Mouse (Mus musculus) cerebellum, postnatal 36 days (tissue): ENCODE measurements around the gene Bak1.
"Not testable (repeated sequence)": the region's sequence is repeated elsewhere in the genome, so short reads cannot be mapped to it uniquely, and the experiment has no call there.

Source experiments
- DNase-seq, 2 experiments: peaks; one replicate each; pipeline ENCODE4 v3.0.0; 2021 to 2022; ENCODE audit warnings: mixed read lengths in 2 of 2

The Bak1 gene

DNA sequence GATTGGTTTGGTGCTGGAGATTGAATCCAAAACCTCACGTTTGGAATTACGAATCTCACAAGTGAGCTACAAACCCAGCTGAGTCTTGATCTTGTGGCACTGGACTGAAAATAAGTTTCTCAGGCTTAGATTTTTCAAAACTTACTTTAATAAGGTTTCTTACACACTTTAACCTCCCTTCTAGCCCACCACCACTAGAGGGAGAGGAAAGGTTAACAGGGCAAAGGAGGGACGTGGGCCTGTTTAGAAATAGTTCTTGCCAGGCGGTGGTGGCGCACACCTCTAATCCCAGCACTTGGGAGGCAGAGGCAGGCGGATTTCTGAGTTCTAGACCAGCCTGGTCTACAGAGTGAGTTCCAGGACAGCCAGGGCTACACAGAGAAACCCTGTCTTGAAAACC lies 51.5 kb downstream of the Bak1 start:
- not testable (repeated sequence) for DNase-seq

DNA sequence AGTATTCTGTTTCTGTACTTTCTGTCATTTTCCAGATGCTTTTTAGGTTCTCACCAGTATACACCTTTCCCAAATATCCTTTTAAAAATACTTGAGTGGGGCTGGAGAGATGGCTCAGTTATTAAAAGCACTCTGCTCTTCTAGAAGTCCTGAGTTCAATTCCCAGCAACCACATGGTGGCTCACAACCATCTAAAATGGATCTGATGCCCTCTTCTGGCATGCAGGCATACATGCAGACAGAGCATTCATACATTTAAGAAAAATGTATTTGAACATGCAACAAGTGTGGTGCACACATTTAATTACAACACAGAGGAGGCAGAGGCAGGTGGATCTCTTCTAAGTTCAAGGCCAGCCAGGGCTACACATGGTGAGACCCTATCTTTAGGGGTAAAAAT lies 53.4 kb downstream of the Bak1 start:
- DNase-seq: no peak

DNA sequence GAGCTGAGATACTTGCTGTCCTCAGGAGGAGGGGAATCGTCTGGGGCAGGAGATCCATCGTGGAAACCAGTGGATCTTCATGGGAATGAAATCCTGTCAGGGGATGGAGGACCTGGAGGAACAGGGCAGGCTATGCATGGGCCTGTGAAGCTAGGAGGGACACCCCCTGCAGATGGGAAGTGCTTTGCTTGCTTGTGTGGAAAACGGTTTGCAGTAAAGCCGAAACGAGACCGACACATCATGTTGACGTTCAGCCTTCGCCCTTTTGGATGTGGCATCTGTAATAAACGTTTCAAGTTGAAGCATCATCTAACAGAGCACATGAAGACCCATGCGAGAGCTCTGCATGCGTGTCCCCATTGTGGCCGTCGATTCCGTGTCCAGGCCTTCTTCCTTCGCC lies 54.3 kb downstream of the Bak1 start:
- DNase-seq: no peak

DNA sequence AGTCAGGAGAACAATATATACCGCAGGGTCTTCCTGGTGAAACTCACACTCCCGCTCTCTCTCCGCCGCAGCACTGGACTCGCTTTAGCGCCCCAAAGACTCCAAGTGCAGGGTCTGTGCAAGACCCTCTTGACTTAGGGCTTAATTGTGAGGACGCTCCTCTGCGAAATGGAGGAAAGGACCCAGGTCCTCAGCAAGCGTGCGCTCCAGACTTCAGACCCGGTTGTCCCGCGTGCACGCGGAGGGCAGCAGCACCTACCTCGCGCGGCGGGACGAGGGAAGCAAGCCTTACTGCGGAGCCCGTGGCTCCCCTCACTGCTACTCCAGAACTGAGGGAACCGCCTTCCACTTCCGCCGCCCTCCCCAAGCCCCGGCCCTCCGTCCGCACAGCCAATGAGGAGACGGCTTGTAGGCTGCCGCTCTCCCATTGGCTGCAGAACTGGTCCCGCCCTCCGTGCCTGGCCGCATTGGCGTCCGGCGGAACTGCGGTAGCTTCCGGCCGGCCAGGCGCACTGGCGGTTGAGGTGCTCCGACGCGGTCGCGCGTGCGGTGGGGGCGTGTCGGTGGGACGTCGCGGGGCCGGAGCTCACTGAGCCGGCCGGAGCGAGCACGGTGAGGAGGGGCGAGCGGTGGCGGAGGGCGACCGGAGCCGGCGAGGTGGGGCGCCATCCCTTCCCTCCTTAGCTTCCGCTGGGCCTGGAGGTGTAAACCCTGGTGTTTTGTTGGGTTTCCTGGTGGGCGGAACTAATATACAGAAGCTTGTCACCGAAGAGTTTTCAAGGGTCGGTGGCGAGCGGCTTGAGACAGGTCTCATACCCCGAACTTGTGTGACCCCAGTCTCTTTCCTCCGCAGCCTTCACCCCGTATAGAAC lies 55.9 kb downstream of the Bak1 start, which contains the start of gene Zbtb9:
Gene Zbtb9 (plus strand): TSS at position 465 of the 872 bp plus-strand sequence.
- peak; percentile 93 to 97 for DNase-seq

DNA sequence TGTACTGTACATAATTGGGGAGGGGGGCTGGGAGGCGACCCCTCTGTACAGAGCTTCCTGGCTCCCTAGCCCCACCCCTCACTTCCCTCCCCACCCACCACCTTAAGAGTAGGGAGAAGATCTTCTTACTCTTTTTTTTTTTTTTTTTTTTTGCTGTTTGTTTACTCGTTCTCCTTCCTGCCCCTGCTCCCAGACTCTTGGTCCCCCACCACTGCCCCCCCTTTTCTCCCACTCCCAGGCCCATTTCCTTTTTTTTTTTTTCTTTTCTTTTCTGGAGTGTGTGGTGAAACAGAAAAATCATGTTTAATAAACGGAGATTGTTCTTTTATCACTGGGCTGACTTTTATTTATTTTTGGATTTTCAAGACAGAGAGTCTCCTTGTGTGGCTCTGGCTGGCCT lies 56.7 kb downstream of the Bak1 start:
- no peak for DNase-seq

DNA sequence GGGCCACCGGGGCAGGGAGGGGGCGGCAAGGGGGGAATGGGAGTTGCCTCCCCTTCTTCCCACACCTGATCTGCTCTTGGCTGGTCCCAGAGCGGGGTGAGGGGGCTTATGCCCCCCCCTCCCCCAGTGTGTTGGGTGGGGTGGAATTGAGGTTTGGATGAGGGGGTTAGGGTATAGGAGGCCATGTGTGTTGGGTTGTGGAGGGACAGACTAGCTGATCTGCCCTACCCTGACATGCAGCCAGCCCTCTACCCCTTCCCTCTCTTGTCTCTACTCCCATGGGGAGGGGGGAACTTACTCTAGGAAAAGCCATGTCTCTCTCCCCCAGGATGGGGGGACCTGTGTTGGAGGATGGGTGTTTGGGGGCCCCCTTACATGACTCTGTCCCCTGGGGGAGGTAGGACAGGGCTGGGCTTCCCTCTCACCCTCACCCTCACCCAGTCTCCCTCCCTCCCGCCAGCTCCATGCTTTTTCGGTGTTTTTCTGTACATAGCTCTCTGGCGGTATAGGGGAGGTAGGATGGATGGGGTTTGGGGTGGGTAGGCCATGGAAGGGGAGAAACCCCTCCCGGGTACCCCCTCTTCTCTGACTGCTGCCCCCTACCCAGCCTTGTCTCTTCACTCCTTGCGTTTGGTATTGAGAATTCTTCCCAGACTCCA lies 57.4 kb downstream of the Bak1 start:
- DNase-seq: no peak

DNA sequence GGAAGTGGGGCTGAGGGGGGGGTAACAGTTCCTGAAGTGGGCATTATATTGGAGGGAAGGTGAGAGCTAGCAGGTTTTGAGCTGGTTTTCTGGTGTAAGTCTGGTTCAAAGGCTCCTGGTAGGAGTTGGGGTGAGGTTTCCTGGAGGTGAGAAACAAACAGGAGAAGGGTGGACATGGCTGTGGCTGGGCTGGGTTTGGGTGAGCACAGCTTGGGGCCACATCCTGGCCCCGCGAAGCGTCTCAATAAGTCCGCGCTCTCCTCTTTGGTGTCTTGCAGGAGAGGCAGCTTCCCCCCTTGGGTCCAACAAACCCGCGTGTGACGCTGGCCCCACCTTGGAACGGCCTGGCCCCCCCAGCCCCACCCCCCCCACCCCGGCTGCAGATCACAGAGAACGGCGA lies 58.6 kb downstream of the Bak1 start:
- DNase-seq: no peak
